Mouse (Mus musculus): Measurements from ENCODE around the gene Srebf2. TPM values are rescaled to one million over a fixed set of nuclear protein-coding genes. Genes with fewer than 3 reads are reported as not detected.
A peak's percentile ranks its signal among the peaks of the same experiment; 100 is the strongest.

Gene Srebf2
- total and polyA plus RNA-seq, 2 experiments from 2014 or later: 171 to 193 TPM

- H3K4me3 ChIP-seq (ENCODE audit: low read depth, low read length): no peak overlapping the region
- no peaks in the 10 kb centered on the region for H3K27me3 ChIP-seq (ENCODE audit: insufficient read depth, low read length)
- H3K4me1 ChIP-seq (ENCODE audit: insufficient read depth): no peaks in the 10 kb centered on the region
- ATAC-seq: no peak
- no peak overlapping the region for H3K9ac ChIP-seq
- 83% methylated on average over 5 of the region's 5 CpGs for WGBS
- TF ChIP-seq CTCF (IDR thresholded peaks at IDR 0.05; ENCODE audit: low read depth): no peak
- no peak overlapping the region for H3K4me2 ChIP-seq (ENCODE audit: low read depth)
- no peak overlapping the region for H3K27ac ChIP-seq (ENCODE audit: low read depth, low read length)
- no peak for DNase-seq
- H3K9me3 ChIP-seq (ENCODE audit: low read length): no peaks in the 10 kb centered on the region
- peaks cover 47% of the 10 kb centered on the region for H3K36me3 ChIP-seq (ENCODE audit: insufficient read depth)
Observed at GRCm38 (mm10) chr15:82169671-82170070, 22.7 kb downstream of the Srebf2 start.

GRCm38 (mm10) chr15:82170437-82171377 is 23.7 kb downstream of the Srebf2 start:
- no peak overlapping the region for H3K27ac ChIP-seq (ENCODE audit: low read depth, low read length)
- no peak for TF ChIP-seq CTCF (IDR thresholded peaks at IDR 0.05; ENCODE audit: low read depth)
- no peak overlapping the region for H3K4me2 ChIP-seq (ENCODE audit: low read depth)
- 83% methylated on average over 36 of the region's 36 CpGs for WGBS
- H3K4me3 ChIP-seq (ENCODE audit: low read depth, low read length): no peak overlapping the region
- no peaks in the 10 kb centered on the region for H3K4me1 ChIP-seq (ENCODE audit: insufficient read depth)
- no peaks in the 10 kb centered on the region for H3K9me3 ChIP-seq (ENCODE audit: low read length)
- no peak for ATAC-seq
- peaks cover 57% of the 10 kb centered on the region for H3K36me3 ChIP-seq (ENCODE audit: insufficient read depth)
- H3K9ac ChIP-seq: no peak overlapping the region
- H3K27me3 ChIP-seq (ENCODE audit: insufficient read depth, low read length): no peaks in the 10 kb centered on the region
- DNase-seq: no peak

- WGBS: 61% methylated on average over 8 of the region's 8 CpGs
- Histone ChIP-seq H3K27me3 (ENCODE audit: insufficient read depth, low read length) (no peaks in the 10 kb centered on the region), H3K9me3 (ENCODE audit: low read length) (no peaks in the 10 kb centered on the region), H3K4me2 (ENCODE audit: low read depth) (no peak overlapping the region), H3K4me3 (ENCODE audit: low read depth, low read length) (no peak overlapping the region), H3K27ac (ENCODE audit: low read depth, low read length) (no peak overlapping the region), H3K9ac (no peak overlapping the region), H3K36me3 (ENCODE audit: insufficient read depth) (peaks cover 75% of the 10 kb centered on the region), H3K4me1 (ENCODE audit: insufficient read depth) (no peaks in the 10 kb centered on the region)
- ATAC-seq (no peak), DNase-seq (no peak)
- TF ChIP-seq CTCF (IDR thresholded peaks at IDR 0.05; ENCODE audit: low read depth): no peak
Observed at GRCm38 (mm10) chr15:82172648-82173047, 25.7 kb downstream of the Srebf2 start.

- Histone ChIP-seq H3K4me3 (ENCODE audit: low read depth, low read length) (no peak overlapping the region), H3K27ac (ENCODE audit: low read depth, low read length) (no peak overlapping the region), H3K9me3 (ENCODE audit: low read length) (no peaks in the 10 kb centered on the region), H3K4me2 (ENCODE audit: low read depth) (no peak overlapping the region), H3K9ac (no peak overlapping the region), H3K36me3 (ENCODE audit: insufficient read depth) (peaks cover 96% of the 10 kb centered on the region), H3K4me1 (ENCODE audit: insufficient read depth) (no peaks in the 10 kb centered on the region), H3K27me3 (ENCODE audit: insufficient read depth, low read length) (no peaks in the 10 kb centered on the region)
- no peak for DNase-seq
- no peak for ATAC-seq
- TF ChIP-seq CTCF (IDR thresholded peaks at IDR 0.05; ENCODE audit: low read depth): no peak
- WGBS: 95% methylated on average over 9 of the region's 9 CpGs
Observed at GRCm38 (mm10) chr15:82175091-82175490, 28.1 kb downstream of the Srebf2 start.

GRCm38 (mm10) chr15:82177743-82178290 is 30.8 kb downstream of the Srebf2 start:
- Histone ChIP-seq H3K9ac (no peak overlapping the region), H3K4me3 (ENCODE audit: low read depth, low read length) (no peak overlapping the region), H3K4me2 (ENCODE audit: low read depth) (no peak overlapping the region), H3K27me3 (ENCODE audit: insufficient read depth, low read length) (no peaks in the 10 kb centered on the region), H3K27ac (ENCODE audit: low read depth, low read length) (no peak overlapping the region), H3K36me3 (ENCODE audit: insufficient read depth) (peaks cover 94% of the 10 kb centered on the region), H3K4me1 (ENCODE audit: insufficient read depth) (no peaks in the 10 kb centered on the region), H3K9me3 (ENCODE audit: low read length) (no peaks in the 10 kb centered on the region)
- DNase-seq (no peak), ATAC-seq (no peak)
- no peak for TF ChIP-seq CTCF (IDR thresholded peaks at IDR 0.05; ENCODE audit: low read depth)
- 78% methylated on average over 7 of the region's 7 CpGs for WGBS

- TF ChIP-seq CTCF (IDR thresholded peaks at IDR 0.05; ENCODE audit: low read depth): no peak
- H3K4me1 ChIP-seq (ENCODE audit: insufficient read depth): no peaks in the 10 kb centered on the region
- peaks cover 97% of the 10 kb centered on the region for H3K36me3 ChIP-seq (ENCODE audit: insufficient read depth)
- no peak overlapping the region for H3K9ac ChIP-seq
- DNase-seq: no peak
- 77% methylated on average over 5 of the region's 5 CpGs for WGBS
- H3K4me3 ChIP-seq (ENCODE audit: low read depth, low read length): no peak overlapping the region
- H3K9me3 ChIP-seq (ENCODE audit: low read length): no peaks in the 10 kb centered on the region
- H3K4me2 ChIP-seq (ENCODE audit: low read depth): no peak overlapping the region
- no peaks in the 10 kb centered on the region for H3K27me3 ChIP-seq (ENCODE audit: insufficient read depth, low read length)
- no peak overlapping the region for H3K27ac ChIP-seq (ENCODE audit: low read depth, low read length)
- no peak for ATAC-seq
Observed at GRCm38 (mm10) chr15:82181131-82181530, 34.1 kb downstream of the Srebf2 start.

- ATAC-seq: no peak
- H3K4me3 ChIP-seq (ENCODE audit: low read depth, low read length): no peak overlapping the region
- no peak overlapping the region for H3K9ac ChIP-seq
- DNase-seq: no peak
- peaks cover 98% of the 10 kb centered on the region for H3K36me3 ChIP-seq (ENCODE audit: insufficient read depth)
- no peaks in the 10 kb centered on the region for H3K27me3 ChIP-seq (ENCODE audit: insufficient read depth, low read length)
- no peaks in the 10 kb centered on the region for H3K4me1 ChIP-seq (ENCODE audit: insufficient read depth)
- no peaks in the 10 kb centered on the region for H3K9me3 ChIP-seq (ENCODE audit: low read length)
- TF ChIP-seq CTCF (IDR thresholded peaks at IDR 0.05; ENCODE audit: low read depth): 0 out of 2 replicates have a peak, but pooled peaks have one; percentile 31
- no peak overlapping the region for H3K27ac ChIP-seq (ENCODE audit: low read depth, low read length)
- whole genome bisulfite sequencing: 98% methylated on average over 4 of the region's 4 CpGs
- no peak overlapping the region for H3K4me2 ChIP-seq (ENCODE audit: low read depth)
Observed at GRCm38 (mm10) chr15:82182311-82182710, 35.3 kb downstream of the Srebf2 start.

All from forebrain, postnatal 0 days (tissue).